20 mouse cellular contexts compared by ENCODE assay signal in the genomic region with DNA sequence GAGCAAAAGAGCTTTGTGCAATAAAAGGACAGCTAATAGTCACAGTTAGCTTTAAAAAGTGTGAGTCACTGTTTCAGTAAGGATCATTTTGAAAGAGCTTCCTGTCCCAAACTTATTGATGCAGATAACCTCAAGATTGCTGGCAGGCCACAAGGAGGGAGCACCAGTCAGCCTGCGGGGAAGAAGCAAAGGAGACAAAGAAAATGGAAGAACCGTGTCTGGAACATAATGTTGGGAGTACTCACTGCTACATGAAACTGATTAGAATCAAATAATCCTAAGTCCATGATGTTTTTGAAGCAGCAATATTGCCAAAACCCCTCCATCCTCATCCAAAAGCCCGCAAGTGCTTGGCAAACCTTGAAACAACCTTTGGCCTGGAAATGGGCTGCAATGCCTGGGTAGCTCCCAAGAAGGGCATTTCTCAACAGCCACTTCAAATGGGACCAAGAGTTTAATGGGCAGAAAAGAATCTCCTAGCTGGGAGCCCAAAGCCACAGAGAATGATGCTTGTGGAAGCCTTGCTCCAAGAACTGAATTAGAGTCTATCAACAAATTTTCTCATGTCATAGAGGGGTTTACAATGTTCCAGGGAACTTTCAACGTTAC.
DNase-seq lines count a peak whose midpoint lies in the region; ATAC-seq and TF ChIP-seq lines count a peak whose summit lies in the region.
"Had no signal": no experiment of that assay in that cellular context is flagged by ENCODE, and none has a peak within 500 bp of the region (broad histone marks: within the 10 kb centered on the region; RNA-seq: fewer than 3 reads in every experiment).

No protein-coding gene starts in this region.

- no peak for TF ChIP-seq EP300 in lung, postnatal 0 days (IDR thresholded peaks at IDR 0.05)

- TF ChIP-seq CTCF in lung, postnatal 0 days (IDR thresholded peaks at IDR 0.05): no peak
- TF ChIP-seq CTCF in Patski (IDR thresholded peaks at IDR 0.05): no peak
- TF ChIP-seq CTCF in gastrocnemius, adult 2 months (IDR thresholded peaks at IDR 0.05): no peak

- no peak overlapping the region for H3K27ac ChIP-seq in lung, postnatal 0 days (ENCODE audit: low read length)
- no peak overlapping the region for H3K27ac ChIP-seq in gastrocnemius, adult 2 months
- H3K27ac ChIP-seq: embryonic facial prominence, embryonic 10.5 days; heart, embryonic 13.5 days; hindbrain, embryonic 15.5 days had no signal

- no peaks in the 10 kb centered on the region for H3K4me1 ChIP-seq in lung, postnatal 0 days (ENCODE audit: insufficient read depth, low read depth, low read length)
- H3K4me1 ChIP-seq: embryonic facial prominence, embryonic 10.5 days; heart, embryonic 13.5 days; hindbrain, embryonic 15.5 days had no signal

- intact Hi-C loops in gastrocnemius, adult 2 months (cut with DNase I): no loop called here

- H3K4me3 ChIP-seq in lung, postnatal 0 days (ENCODE audit: low read depth, low read length): no peak overlapping the region
- no peak overlapping the region for H3K4me3 ChIP-seq in gastrocnemius, adult 2 months
- H3K4me3 ChIP-seq: embryonic facial prominence, embryonic 10.5 days; heart, embryonic 13.5 days; hindbrain, embryonic 15.5 days had no signal

- no peaks in the 10 kb centered on the region for H3K9me3 ChIP-seq in lung, postnatal 0 days (ENCODE audit: low read length)
- H3K9me3 ChIP-seq: embryonic facial prominence, embryonic 10.5 days; heart, embryonic 13.5 days; hindbrain, embryonic 15.5 days had no signal

- 75% methylated on average over 4 of the region's 4 CpGs for WGBS in lung, postnatal 0 days

- no peak overlapping the region for H3K9ac ChIP-seq in lung, postnatal 0 days (replicated peaks; ENCODE audit: low read depth)
- H3K9ac ChIP-seq: heart, embryonic 13.5 days; hindbrain, embryonic 15.5 days had no signal

- peak; percentile 15 for DNase-seq in adrenal gland, postnatal 14 days
- DNase-seq in adrenal gland, adult 18-20 months (ENCODE audit: low spot score in 2 of 2): no peak
- peak; percentile 30 for DNase-seq in lung, postnatal 36 days
- DNase-seq in lung, postnatal 0 days (ENCODE audit: low spot score): no peak
- peak; percentile 49 for DNase-seq in Patski (ENCODE audit: low read depth, low spot score)
- DNase-seq in gonadal fat pad, adult 2 months (ENCODE audit: low read depth): peak; percentile 93
- no peak for DNase-seq in gastrocnemius, adult 2 months
- no peak for DNase-seq in right cerebral cortex, adult 18-20 months
- DNase-seq: cerebellum, adult 18-20 months; cerebellum, postnatal 10 days; gastrocnemius, postnatal 25 days; heart, adult 11 months; heart, postnatal 36 days; kidney, adult 8-10 months had no signal

- no peaks in the 10 kb centered on the region for H3K27me3 ChIP-seq in lung, postnatal 0 days (replicated peaks; ENCODE audit: insufficient read depth, low read length)
- H3K27me3 ChIP-seq in Patski: no peaks in the 10 kb centered on the region
- H3K27me3 ChIP-seq: CH12.LX; heart, embryonic 13.5 days; hindbrain, embryonic 15.5 days had no signal

- ATAC-seq in lung, postnatal 0 days: no peak
- ATAC-seq in Patski: peak; percentile 82
- ATAC-seq: forebrain, embryonic 16.5 days; intestine, embryonic 16.5 days had no signal

- POLR2A ChIA-PET in Patski (lab: Charles Lee): no interaction called here

- in situ Hi-C loops in Patski (cut with MboI; ENCODE audit: low pct_unique_long_range_greater_than_20kb): no loop called here

- H3K4me2 ChIP-seq in lung, postnatal 0 days (replicated peaks; ENCODE audit: low read depth, low read length): no peak overlapping the region
- H3K4me2 ChIP-seq: heart, embryonic 13.5 days; hindbrain, embryonic 15.5 days had no signal

- CTCF ChIA-PET in Patski (lab: Charles Lee): interaction anchor here (0.9 to 1.8 kb wide), 2 partner anchors 433 to 968 kb away, joined by 3 to 4 read pairs; no protein-coding TSS in a partner anchor

- H3K36me3 ChIP-seq in lung, postnatal 0 days (ENCODE audit: insufficient read depth, low read length): no peaks in the 10 kb centered on the region
- H3K36me3 ChIP-seq: embryonic facial prominence, embryonic 10.5 days; heart, embryonic 13.5 days; hindbrain, embryonic 15.5 days had no signal

Comparison
In these comparisons a context has a peak if more than half of its experiments do, and no peak if none do; other contexts are left out.
1. DNase-seq: peak in adrenal gland, postnatal 14 days (single experiment), lung, postnatal 36 days (single experiment), Patski (single experiment) and gonadal fat pad, adult 2 months (single experiment); none in adrenal gland, adult 18-20 months (0 of 2), lung, postnatal 0 days (single experiment), gastrocnemius, adult 2 months (single experiment) and right cerebral cortex, adult 18-20 months (single experiment).